ENCODE assay signal across 8 mouse cellular contexts in genomic region chr4:133584059-133584951, GRCm38 (mm10). TPM values are rescaled to one million over a fixed set of nuclear protein-coding genes. Genes with fewer than 3 reads are reported as not detected.
DNase-seq lines count a peak whose midpoint lies in the region; ATAC-seq lines count a peak whose summit lies in the region.

Gene Gpn2, plus strand, starts transcription at chr4:133584362.

- peak within 1 kb of the TSS; percentile 95 for H3K4me3 ChIP-seq in hindbrain, embryonic 13.5 days

- ATAC-seq in hindbrain, embryonic 13.5 days (ENCODE audit: low FRiP score), result peak; percentile 90

- H3K4me1 ChIP-seq in hindbrain, embryonic 13.5 days (replicated peaks), result peaks cover 30% of the 10 kb centered on the region

- H3K27ac ChIP-seq in hindbrain, embryonic 13.5 days, result peak within 1 kb of the TSS; percentile 86

- peak within 1 kb of the TSS; percentile 98 for H3K4me2 ChIP-seq in hindbrain, embryonic 13.5 days

- peak within 1 kb of the TSS; percentile 90 for H3K9ac ChIP-seq in hindbrain, embryonic 13.5 days

- no peaks in the 10 kb centered on the region for H3K9me3 ChIP-seq in hindbrain, embryonic 13.5 days

- H3K27me3 ChIP-seq in hindbrain, embryonic 13.5 days, result no peaks in the 10 kb centered on the region

- DNase-seq in R1 (ENCODE audit: low read depth, low spot score), result peak; percentile 96
- peak; percentile 86 for DNase-seq in cerebellum, postnatal 10 days
- DNase-seq in frontal cortex, postnatal 14 days (ENCODE audit: low spot score in 2 of 2), result peak; percentile 56 to 79
- peak; percentile 57 to 73 for DNase-seq in layer of hippocampus, postnatal 25 days (ENCODE audit: extremely low spot score in 1 of 2, low spot score in 1 of 2)
- DNase-seq in lung, postnatal 14 days, result peak; percentile 82
- DNase-seq in retina, adult 2 months (ENCODE audit: low read depth, low spot score), result peak; percentile 73
- peak; percentile 83 for DNase-seq in thymus, postnatal 25 days

- WGBS in hindbrain, embryonic 13.5 days, result 2% methylated on average over 62 of the region's 65 CpGs

- peaks cover 66% of the 10 kb centered on the region for H3K36me3 ChIP-seq in hindbrain, embryonic 13.5 days

RNA-seq across cellular contexts. Expression of gene Gpn2, which starts in this region (rescaled TPM):
- polyA plus RNA-seq in hindbrain, embryonic 13.5 days (2015; fragmentation: Nextera tagmentation; extraction: Ambion mirVana), result 17.7 and 22.2 TPM in 2 replicates
- total RNA-seq in layer of hippocampus, postnatal 25 days (2021), result 10 to 100 TPM; 10.0 to 10.2 TPM

Comparison
In these comparisons a context has a peak if more than half of its experiments do, and no peak if none do; other contexts are left out.
1. Peak in every context shown above with its lines: DNase-seq, ATAC-seq, H3K4me3 ChIP-seq and H3K27ac ChIP-seq.